Mouse (Mus musculus) forebrain, postnatal 0 days (tissue): ENCODE data around the gene Slc2a4. TPM values are rescaled to one million over a fixed set of nuclear protein-coding genes. Genes with fewer than 3 reads are reported as not detected.

Experiments
- ATAC-seq: fragments of 200-750 bp; cut with Nextera tagmentation; 2 replicates; pipeline ENCODE4 v1.8.0; 2017; ENCODE audit warnings: mild to moderate bottlenecking, moderate library complexity
- DNase-seq: peaks from one replicate; pipeline ENCODE4 v3.0.0-alpha.2; 2015
- H3K27ac ChIP-seq: fragments of 300-500 bp; sonication (generic); 2 replicates; pipeline ENCODE4 v1.5.1; 2014; ENCODE audit warnings: low read depth, mild to moderate bottlenecking, antibody characterized with exemption, low read length, moderate library complexity, mixed read lengths
- H3K27me3 ChIP-seq: fragments of 300-500 bp; sonication (generic); 2 replicates; pipeline ENCODE4 v1.6.1; 2014; ENCODE audit warnings: mild to moderate bottlenecking, low read length, mixed read lengths; ENCODE audit not compliant: insufficient read depth
- H3K36me3 ChIP-seq: fragments of 300-500 bp; sonication (generic); 2 replicates; pipeline ENCODE4 v1.6.1; 2014; ENCODE audit warnings: mild to moderate bottlenecking, moderate library complexity; ENCODE audit not compliant: insufficient read depth
- H3K4me1 ChIP-seq: fragments of 300-500 bp; sonication (generic); 2 replicates; pipeline ENCODE4 v1.6.1; 2014; ENCODE audit warnings: antibody characterized with exemption; ENCODE audit not compliant: insufficient read depth
- H3K4me2 ChIP-seq: fragments of 300-500 bp; sonication (generic); 2 replicates; pipeline ENCODE4 v1.6.1; 2014; ENCODE audit warnings: low read depth, mild to moderate bottlenecking, moderate library complexity
- H3K4me3 ChIP-seq: fragments of 300-500 bp; sonication (generic); 2 replicates; pipeline ENCODE4 v1.5.1; 2014; ENCODE audit warnings: low read depth, low read length, mixed read lengths
- H3K9ac ChIP-seq: fragments of 300-500 bp; sonication (generic); 2 replicates; pipeline ENCODE4 v1.6.1; 2014; ENCODE audit warnings: mild to moderate bottlenecking
- H3K9me3 ChIP-seq: fragments of 300-500 bp; sonication (generic); 2 replicates; pipeline ENCODE4 v1.6.1; 2016; ENCODE audit warnings: low read length
- CTCF ChIP-seq: sonication (generic); IDR thresholded peaks from 2 replicates; pipeline ENCODE4 v1.5.1; 2016; ENCODE audit warnings: antibody characterized with exemption, control low read depth, low read depth
- WGBS: fragments of 180-500 bp; shearing (Covaris S2); extraction: QIAGEN DNeasy Blood & Tissue Kit; methylation state at CpG from one replicate; pipeline ENCODE4 v1.1.7; 2014; 5-methylcytosine and 5-hydroxymethylcytosine counted together
- polyA plus RNA-seq: library from polyadenylated mRNA; unstranded; fragments of >200 nt; fragmentation: Nextera tagmentation; extraction: Ambion mirVana; gene quantifications from 2 replicates; pipeline ENCODE4 v1.2.1, GENCODE M21; 2015
- total RNA-seq: library from RNA; depleted of rRNA; stranded (reverse); fragments of >200 nt; gene quantifications from 2 replicates; pipeline ENCODE4 v1.2.3, GENCODE M21; 2014

The Slc2a4 gene
- total and polyA plus RNA-seq, 2 experiments from 2014 or later, result 3.5 to 7.8 TPM

GRCm38 (mm10) chr11:69950807-69951459 lies 2.9 kb upstream of the Slc2a4 start:
- TF ChIP-seq CTCF, result no peak
- Histone ChIP-seq H3K4me2 (no peak overlapping the region), H3K4me1 (no peaks in the 10 kb centered on the region), H3K27me3 (no peaks in the 10 kb centered on the region), H3K9me3 (no peaks in the 10 kb centered on the region), H3K36me3 (no peaks in the 10 kb centered on the region), H3K9ac (no peak overlapping the region), H3K27ac (no peak overlapping the region), H3K4me3 (no peak overlapping the region)
- ATAC-seq, result no peak
- DNase-seq, result no peak
- WGBS, result 42% methylated on average over 4 of the region's 4 CpGs

- no peaks in the 10 kb centered on the region for H3K9me3 ChIP-seq
- TF ChIP-seq CTCF, result peak; percentile 85
- H3K27ac ChIP-seq, result no peak overlapping the region
- peak overlapping the region; percentile 39 for H3K4me3 ChIP-seq
- under 1% methylated on average over 14 of the region's 14 CpGs for WGBS
- H3K9ac ChIP-seq, result 0 out of 2 replicates have a peak overlapping the region, but pooled peaks have one; percentile 43
- DNase-seq (peak; percentile 84), ATAC-seq (peak; percentile 61)
- H3K36me3 ChIP-seq, result no peaks in the 10 kb centered on the region
- H3K27me3 ChIP-seq, result no peaks in the 10 kb centered on the region; the same call in 1 of the 2 replicates
- H3K4me1 ChIP-seq, result no peaks in the 10 kb centered on the region
- peak overlapping the region; percentile 51 for H3K4me2 ChIP-seq
Measured at GRCm38 (mm10) chr11:69948763-69949150, 769 bp upstream of the Slc2a4 start.

- 3% methylated on average over 29 of the region's 29 CpGs for WGBS
- H3K9me3 ChIP-seq, result no peaks in the 10 kb centered on the region
- no peaks in the 10 kb centered on the region for H3K4me1 ChIP-seq
- H3K27ac ChIP-seq, result no peak overlapping the region
- DNase-seq (no peak), ATAC-seq (peak; percentile 26)
- H3K4me2 ChIP-seq, result peak overlapping the region; percentile 51
- H3K27me3 ChIP-seq, result no peaks in the 10 kb centered on the region; the same call in 1 of the 2 replicates
- peak overlapping the region; percentile 43 for H3K9ac ChIP-seq
- H3K36me3 ChIP-seq, result no peaks in the 10 kb centered on the region
- H3K4me3 ChIP-seq, result peak overlapping the region; percentile 39
- no peak for TF ChIP-seq CTCF
Measured at GRCm38 (mm10) chr11:69947337-69948065, 487 bp downstream of the Slc2a4 start.

- Histone ChIP-seq H3K4me1 (no peaks in the 10 kb centered on the region), H3K27ac (no peak overlapping the region), H3K9ac (no peak overlapping the region), H3K4me2 (no peak overlapping the region), H3K4me3 (no peak overlapping the region), H3K36me3 (no peaks in the 10 kb centered on the region), H3K9me3 (no peaks in the 10 kb centered on the region), H3K27me3 (no peaks in the 10 kb centered on the region; the same call in 1 of the 2 replicates)
- DNase-seq, result no peak
- ATAC-seq, result no peak
- TF ChIP-seq CTCF, result no peak
- 91% methylated on average over 18 of the region's 18 CpGs for WGBS
Measured at GRCm38 (mm10) chr11:69945997-69946891, 1.7 kb downstream of the Slc2a4 start.

- H3K4me3 ChIP-seq, result no peak overlapping the region
- H3K36me3 ChIP-seq, result no peaks in the 10 kb centered on the region
- DNase-seq, result no peak
- no peak for TF ChIP-seq CTCF
- no peaks in the 10 kb centered on the region; the same call in 1 of the 2 replicates for H3K27me3 ChIP-seq
- no peak overlapping the region for H3K4me2 ChIP-seq
- ATAC-seq, result no peak
- H3K4me1 ChIP-seq, result no peaks in the 10 kb centered on the region
- 80% methylated on average over 13 of the region's 13 CpGs for WGBS
- no peaks in the 10 kb centered on the region for H3K9me3 ChIP-seq
- no peak overlapping the region for H3K27ac ChIP-seq
- H3K9ac ChIP-seq, result no peak overlapping the region
Measured at GRCm38 (mm10) chr11:69945216-69945615, 2.8 kb downstream of the Slc2a4 start.

GRCm38 (mm10) chr11:69940962-69941361 lies 7.0 kb downstream of the Slc2a4 start:
- Histone ChIP-seq H3K4me2 (no peak overlapping the region), H3K4me1 (peaks cover 8% of the 10 kb centered on the region), H3K36me3 (no peaks in the 10 kb centered on the region), H3K4me3 (no peak overlapping the region), H3K27me3 (no peaks in the 10 kb centered on the region; the same call in 1 of the 2 replicates), H3K9ac (no peak overlapping the region), H3K27ac (no peak overlapping the region), H3K9me3 (no peaks in the 10 kb centered on the region)
- TF ChIP-seq CTCF, result no peak
- 73% methylated on average over 4 of the region's 4 CpGs for WGBS
- ATAC-seq (no peak), DNase-seq (no peak)
